Mouse (Mus musculus) liver, embryonic 11.5 days (tissue): ENCODE measurements at regions not wholly inside any gene's neighbourhood (a gene's known extent, or its start where the extent isn't known, plus 50 kb on each side); places are given as distances from the start of the nearest gene placed in this dataset.
A peak's percentile ranks its signal among the peaks of the same experiment; 100 is the strongest.
"Not testable (repeated sequence)": the region's sequence is repeated elsewhere in the genome, so short reads cannot be mapped to it uniquely, and the experiment has no call there.

Source experiments
- ATAC-seq: fragments of 200-750 bp; cut with Nextera tagmentation; replicated peaks from 2 replicates; pipeline ENCODE4 v1.8.0; 2017; ENCODE audit warnings: moderate number of reproducible peaks, mild to moderate bottlenecking, moderate TSS enrichment, moderate library complexity; ENCODE audit not compliant: low FRiP score
- DNase-seq: peaks from one replicate; pipeline ENCODE4 v3.0.0-alpha.2; 2017; ENCODE audit warnings: low spot score
- H3K27ac ChIP-seq: fragments of 300-500 bp; sonication (generic); 2 replicates; pipeline ENCODE4 v1.5.1; 2014; ENCODE audit warnings: mild to moderate bottlenecking, low read depth, low read length, control low read depth
- H3K27me3 ChIP-seq: fragments of 300-500 bp; sonication (generic); replicated peaks from 2 replicates; pipeline ENCODE4 v1.6.1; 2014; ENCODE audit warnings: low read length, mixed read lengths; ENCODE audit not compliant: control insufficient read depth, insufficient read depth
- H3K36me3 ChIP-seq: fragments of 300-500 bp; sonication (generic); 2 replicates; pipeline ENCODE4 v1.6.1; 2014; ENCODE audit warnings: mild to moderate bottlenecking, low read length, moderate library complexity, mixed read lengths; ENCODE audit not compliant: control insufficient read depth, insufficient read depth
- H3K4me1 ChIP-seq: fragments of 300-500 bp; sonication (generic); replicated peaks from 2 replicates; pipeline ENCODE4 v1.6.1; 2014; ENCODE audit warnings: low read length, mixed read lengths; ENCODE audit not compliant: control insufficient read depth, insufficient read depth
- H3K4me2 ChIP-seq: fragments of 300-500 bp; sonication (generic); 2 replicates; pipeline ENCODE4 v1.6.1; 2014; ENCODE audit warnings: mild to moderate bottlenecking, control low read depth, moderate library complexity
- H3K4me3 ChIP-seq: fragments of 300-500 bp; sonication (generic); 2 replicates; pipeline ENCODE4 v1.5.1; 2014; ENCODE audit warnings: low read depth, low read length, control low read depth
- H3K9ac ChIP-seq: fragments of 300-500 bp; sonication (generic); 2 replicates; pipeline ENCODE4 v1.6.1; 2014; ENCODE audit warnings: low read depth, low read length, control low read depth
- H3K9me3 ChIP-seq: fragments of 300-500 bp; sonication (generic); 2 replicates; pipeline ENCODE4 v1.6.1; 2016; ENCODE audit warnings: low read length, inconsistent platforms, mixed read lengths; ENCODE audit not compliant: control insufficient read depth
- WGBS: fragments of 180-500 bp; shearing (Covaris S2); extraction: QIAGEN DNeasy Blood & Tissue Kit; methylation state at CpG from one replicate; pipeline ENCODE4 v1.1.7; 2014; 5-methylcytosine and 5-hydroxymethylcytosine counted together

DNA sequence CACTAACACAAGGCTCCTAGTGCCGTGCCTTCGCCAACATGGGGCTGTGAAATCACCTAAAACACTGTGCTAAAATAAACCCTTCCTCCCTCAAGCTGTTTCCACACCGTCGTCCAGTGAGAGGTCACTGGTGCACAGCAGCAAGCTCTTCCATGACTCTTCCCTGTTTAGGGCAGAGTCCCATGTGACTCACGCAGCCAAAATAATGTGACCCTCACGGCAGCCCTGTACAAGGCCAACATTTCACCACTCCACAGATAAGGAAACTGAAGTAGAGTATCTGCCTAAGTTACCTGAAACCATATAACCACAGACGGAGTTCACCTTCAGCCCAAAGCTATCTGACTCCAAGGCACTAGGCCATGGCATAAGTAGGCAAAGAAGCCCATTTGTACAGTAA lies 173.4 kb downstream of the Tomm20 start:
- WGBS = 74% methylated on average over 7 of the region's 7 CpGs
- Histone ChIP-seq H3K27ac (no peak overlapping the region), H3K27me3 (no peaks in the 10 kb centered on the region), H3K36me3 (no peaks in the 10 kb centered on the region), H3K4me3 (no peak overlapping the region), H3K9ac (no peak overlapping the region), H3K4me2 (no peak overlapping the region), H3K9me3 (no peaks in the 10 kb centered on the region), H3K4me1 (peaks cover 12% of the 10 kb centered on the region)
- ATAC-seq = no peak
- DNase-seq = no peak

DNA sequence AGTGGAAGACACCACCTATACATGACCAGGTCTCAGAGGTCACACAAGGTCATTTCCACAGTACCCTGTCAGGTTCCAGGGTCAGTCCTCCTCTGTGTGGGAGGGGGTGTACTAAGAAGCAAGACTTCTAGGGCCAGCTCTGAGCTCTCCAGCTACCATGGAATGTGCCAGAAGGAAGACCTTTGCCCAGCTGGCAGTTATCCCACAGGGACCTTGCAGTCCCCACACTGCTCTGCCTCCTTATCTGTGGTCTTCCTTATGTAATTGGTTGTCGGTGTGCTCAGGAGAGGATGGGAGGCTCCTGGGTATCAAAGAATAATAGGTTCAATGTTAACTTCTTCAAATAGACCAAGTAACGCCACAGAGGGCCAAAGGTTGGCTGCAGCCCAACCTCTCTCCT lies 175.3 kb downstream of the Tomm20 start:
- H3K27me3 ChIP-seq, H3K9me3 ChIP-seq, H3K9ac ChIP-seq, H3K4me1 ChIP-seq, H3K4me3 ChIP-seq, ATAC-seq, DNase-seq, H3K4me2 ChIP-seq, H3K36me3 ChIP-seq, H3K27ac ChIP-seq: not testable (repeated sequence)
- WGBS = 73% methylated on average over 2 of the region's 2 CpGs

DNA sequence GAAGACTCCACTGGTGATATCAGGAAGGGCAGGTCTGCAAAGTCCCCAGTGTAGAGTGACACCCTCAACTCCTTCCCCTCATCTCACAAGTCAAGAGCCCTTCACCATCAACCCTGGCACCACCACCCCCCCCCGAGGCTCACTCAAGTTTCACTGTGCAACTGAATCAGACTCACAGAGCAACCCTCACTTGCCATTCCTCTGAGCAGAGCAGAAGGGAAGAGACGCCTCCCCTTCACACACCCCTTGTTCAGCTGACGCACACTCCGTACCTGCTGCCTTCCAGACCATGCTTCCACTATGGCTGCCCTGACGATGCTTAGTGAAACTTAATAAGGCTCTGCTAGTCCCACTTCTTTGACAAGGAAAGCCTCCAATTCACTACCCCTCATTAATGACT lies 174.4 kb upstream of the Irf2bp2 start:
- DNase-seq (no peak), ATAC-seq (no peak)
- WGBS = 91% methylated on average over 5 of the region's 5 CpGs
- H3K36me3 ChIP-seq = no peaks in the 10 kb centered on the region
- 0 out of 2 replicates have a peak, but pooled peaks cover 9% of the 10 kb centered on the region for H3K4me1 ChIP-seq
- no peak overlapping the region for H3K4me3 ChIP-seq
- no peaks in the 10 kb centered on the region for H3K9me3 ChIP-seq
- no peak overlapping the region for H3K4me2 ChIP-seq
- no peak overlapping the region for H3K9ac ChIP-seq
- H3K27ac ChIP-seq = no peak overlapping the region
- no peaks in the 10 kb centered on the region for H3K27me3 ChIP-seq

DNA sequence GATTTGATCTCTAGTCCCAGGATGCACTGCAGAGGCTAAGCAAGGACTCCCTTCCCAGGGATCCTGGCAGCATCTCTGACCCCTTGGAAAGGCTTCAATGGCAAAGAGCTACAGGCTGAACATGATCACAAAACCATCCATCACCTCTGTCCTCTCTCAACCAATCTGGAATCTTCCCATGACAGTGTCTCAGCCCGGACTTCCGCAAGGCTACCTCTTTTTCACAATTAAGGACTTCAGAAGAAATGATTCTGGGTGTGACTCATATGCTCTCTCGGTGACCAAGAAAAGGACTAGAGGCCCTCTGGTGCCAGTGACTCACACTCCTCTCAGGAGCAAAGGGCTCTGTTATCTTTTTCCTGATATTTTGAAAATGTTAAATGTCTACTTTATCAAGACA lies 173.6 kb upstream of the Irf2bp2 start:
- H3K36me3 ChIP-seq = no peaks in the 10 kb centered on the region
- H3K9me3 ChIP-seq = no peaks in the 10 kb centered on the region
- 87% methylated on average over 3 of the region's 3 CpGs for WGBS
- H3K27ac ChIP-seq = no peak overlapping the region
- no peak overlapping the region for H3K4me3 ChIP-seq
- 0 out of 2 replicates have a peak, but pooled peaks cover 9% of the 10 kb centered on the region for H3K4me1 ChIP-seq
- H3K27me3 ChIP-seq = no peaks in the 10 kb centered on the region
- no peak overlapping the region for H3K9ac ChIP-seq
- ATAC-seq (no peak), DNase-seq (no peak)
- H3K4me2 ChIP-seq = no peak overlapping the region

DNA sequence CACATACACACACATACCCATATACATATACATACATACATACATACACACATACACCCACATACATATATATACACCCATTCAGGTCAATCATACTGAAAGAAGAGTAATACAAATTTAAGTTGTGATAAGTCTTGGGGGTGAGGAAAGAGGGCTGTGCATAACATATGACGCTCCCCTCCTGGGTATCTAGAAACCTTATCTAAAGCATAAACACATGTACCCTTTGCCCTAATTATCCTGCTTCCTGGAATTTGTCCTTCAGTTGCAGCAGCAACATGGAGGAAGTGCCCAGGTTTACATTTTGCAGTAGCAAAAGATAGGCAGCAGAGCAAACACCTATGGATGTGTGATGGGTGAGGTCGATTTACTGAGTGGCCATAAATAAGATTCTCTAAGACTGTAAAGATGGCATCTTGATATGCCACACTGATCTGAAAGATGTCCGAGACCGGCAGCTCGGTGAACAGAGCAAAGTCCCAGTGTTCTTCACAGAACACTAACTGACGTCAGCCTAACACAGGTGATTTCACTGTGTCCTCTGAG lies 172.0 kb upstream of the Irf2bp2 start:
- no peak overlapping the region for H3K9ac ChIP-seq
- no peaks in the 10 kb centered on the region for H3K27me3 ChIP-seq
- ATAC-seq = no peak
- no peak overlapping the region for H3K27ac ChIP-seq
- H3K4me3 ChIP-seq = no peak overlapping the region
- 77% methylated on average over 6 of the region's 6 CpGs for WGBS
- no peaks in the 10 kb centered on the region for H3K36me3 ChIP-seq
- H3K9me3 ChIP-seq = no peaks in the 10 kb centered on the region
- H3K4me2 ChIP-seq = no peak overlapping the region
- H3K4me1 ChIP-seq = 0 out of 2 replicates have a peak, but pooled peaks cover 7% of the 10 kb centered on the region
- DNase-seq = no peak

DNA sequence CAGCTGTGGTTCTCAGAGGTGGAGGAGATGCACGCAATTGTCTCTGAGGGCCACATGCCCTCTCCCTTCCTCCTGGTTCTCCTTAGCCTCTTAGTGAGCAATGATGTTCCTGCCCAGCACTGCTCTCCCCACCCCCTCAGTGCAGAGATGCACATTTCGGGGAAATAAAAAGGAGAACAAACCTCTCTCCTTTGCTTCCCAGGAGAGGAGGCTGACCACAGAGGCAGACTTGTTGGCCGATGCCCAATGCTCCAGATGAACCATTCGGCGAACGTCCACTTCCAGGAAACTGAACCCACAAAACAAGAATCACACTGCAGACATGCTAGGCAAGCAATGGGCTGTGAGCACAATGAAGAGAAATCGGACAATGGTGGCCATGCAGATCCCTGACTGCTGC lies 169.8 kb upstream of the Irf2bp2 start:
- no peak overlapping the region for H3K4me3 ChIP-seq
- no peaks in the 10 kb centered on the region for H3K9me3 ChIP-seq
- no peak overlapping the region for H3K9ac ChIP-seq
- 0 out of 2 replicates have a peak, but pooled peaks cover 7% of the 10 kb centered on the region for H3K4me1 ChIP-seq
- ATAC-seq = no peak
- 65% methylated on average over 7 of the region's 7 CpGs for whole genome bisulfite sequencing
- no peaks in the 10 kb centered on the region for H3K27me3 ChIP-seq
- H3K27ac ChIP-seq = no peak overlapping the region
- no peak for DNase-seq
- H3K4me2 ChIP-seq = no peak overlapping the region
- H3K36me3 ChIP-seq = no peaks in the 10 kb centered on the region

DNA sequence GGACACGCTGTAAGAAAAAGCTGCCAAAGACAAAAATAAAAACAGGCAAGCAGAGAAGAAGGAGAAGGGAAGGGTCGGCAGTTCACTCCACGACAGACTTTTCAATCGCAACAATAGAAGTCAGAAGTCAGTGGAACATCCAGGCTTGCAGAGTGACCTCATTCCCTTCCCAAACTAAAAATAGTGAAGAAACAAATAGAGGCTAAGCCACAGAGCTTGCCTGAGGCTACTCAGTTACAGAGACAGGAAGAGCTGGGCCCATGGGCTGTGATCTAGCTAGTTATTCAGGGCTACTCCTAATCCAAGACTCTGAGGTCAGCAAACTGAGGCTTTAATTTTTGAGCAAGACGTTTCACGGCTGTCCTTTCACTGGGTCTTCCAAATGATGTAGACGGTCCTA lies 165.9 kb upstream of the Irf2bp2 start:
- no peak overlapping the region for H3K27ac ChIP-seq
- ATAC-seq (no peak), DNase-seq (no peak)
- no peaks in the 10 kb centered on the region for H3K27me3 ChIP-seq
- H3K4me1 ChIP-seq = peaks cover 11% of the 10 kb centered on the region; the same call in 1 of the 2 replicates
- no peaks in the 10 kb centered on the region for H3K36me3 ChIP-seq
- H3K9me3 ChIP-seq = no peaks in the 10 kb centered on the region
- H3K4me3 ChIP-seq = no peak overlapping the region
- H3K9ac ChIP-seq = no peak overlapping the region
- 66% methylated on average over 7 of the region's 7 CpGs for WGBS
- no peak overlapping the region for H3K4me2 ChIP-seq

DNA sequence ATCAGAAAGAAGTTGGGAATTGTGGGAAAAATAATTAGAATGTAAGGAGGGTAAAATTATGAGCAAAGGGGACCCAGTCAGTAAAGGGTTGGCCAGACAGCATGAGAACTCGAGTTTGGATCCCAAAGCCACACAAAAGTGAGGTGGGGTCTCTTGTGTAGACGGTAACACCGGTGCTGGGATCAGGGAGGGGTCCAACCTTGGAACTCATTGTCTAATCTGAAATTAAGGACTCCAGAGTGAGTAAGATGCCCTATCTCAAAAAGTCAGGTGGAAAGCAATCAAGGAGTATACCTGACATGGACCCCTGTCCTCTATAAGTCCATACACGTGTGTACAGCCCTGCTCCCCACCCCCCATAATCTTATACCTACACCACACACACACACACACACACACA lies 165.2 kb upstream of the Irf2bp2 start:
- no peaks in the 10 kb centered on the region for H3K36me3 ChIP-seq
- peaks cover 6% of the 10 kb centered on the region; the same call in 1 of the 2 replicates for H3K4me1 ChIP-seq
- WGBS = 90% methylated on average over 4 of the region's 4 CpGs
- H3K27me3 ChIP-seq = no peaks in the 10 kb centered on the region
- no peak overlapping the region for H3K27ac ChIP-seq
- no peak overlapping the region for H3K4me2 ChIP-seq
- no peak overlapping the region for H3K4me3 ChIP-seq
- no peaks in the 10 kb centered on the region for H3K9me3 ChIP-seq
- DNase-seq = no peak
- no peak overlapping the region for H3K9ac ChIP-seq
- ATAC-seq = no peak

DNA sequence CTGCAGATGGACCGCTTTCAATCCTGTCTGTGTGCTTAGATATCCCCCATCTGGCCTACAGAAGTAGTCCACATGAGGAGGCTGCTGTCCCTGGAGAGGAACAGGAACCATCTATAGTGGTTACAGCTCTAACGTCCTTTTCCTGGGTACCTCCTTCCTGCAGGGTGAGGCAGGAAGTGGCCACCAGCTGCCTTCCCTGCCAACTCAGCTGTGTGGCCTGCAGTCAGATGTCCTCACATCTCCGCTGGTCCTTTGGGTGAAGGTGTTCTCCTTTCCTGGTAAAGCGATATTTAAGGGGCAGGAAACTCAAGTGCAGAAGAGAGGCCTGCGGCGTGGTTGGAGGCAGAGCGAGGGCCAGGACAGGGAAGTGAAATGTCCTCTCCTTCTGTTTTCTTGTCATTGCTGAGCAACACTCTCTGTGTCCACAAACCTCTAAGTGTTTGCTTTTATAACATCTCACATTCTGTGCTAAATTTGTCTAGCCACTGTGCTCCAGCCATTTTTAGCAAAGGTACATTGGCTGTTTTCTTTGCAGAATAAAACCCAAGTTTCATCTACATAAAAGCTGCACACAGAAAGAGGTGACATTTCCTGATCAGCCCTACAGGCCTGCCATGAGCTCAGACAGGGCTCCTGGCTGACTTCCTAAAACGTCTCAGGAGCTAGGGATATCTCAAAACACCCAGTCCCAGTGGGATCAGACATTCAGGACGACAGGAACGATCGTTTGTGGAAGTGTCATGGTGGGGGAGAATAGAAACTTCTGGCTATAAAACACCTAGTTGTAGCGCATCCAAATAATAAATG lies 164.4 kb upstream of the Irf2bp2 start:
- H3K9ac ChIP-seq = no peak overlapping the region
- H3K36me3 ChIP-seq = no peaks in the 10 kb centered on the region
- H3K27me3 ChIP-seq = no peaks in the 10 kb centered on the region
- no peak for DNase-seq
- no peak overlapping the region; the same call in 1 of the 2 replicates for H3K27ac ChIP-seq
- peaks cover 4% of the 10 kb centered on the region; the same call in 1 of the 2 replicates for H3K4me1 ChIP-seq
- no peak overlapping the region for H3K4me2 ChIP-seq
- ATAC-seq = peak; percentile 62
- 60% methylated on average over 12 of the region's 12 CpGs for WGBS
- no peak overlapping the region for H3K4me3 ChIP-seq
- H3K9me3 ChIP-seq = no peaks in the 10 kb centered on the region
